Mouse (Mus musculus): Measurements from ENCODE around the gene Stard13.
A peak's percentile ranks its signal among the peaks of the same experiment; 100 is the strongest.

GRCm38 (mm10) chr5:151175897-151176313 is 57.7 kb downstream of the Stard13 start:
- TF ChIP-seq CTCF (IDR thresholded peaks at IDR 0.05): no peak
- TF ChIP-seq EP300 (IDR thresholded peaks at IDR 0.05): peak; percentile 49; the same call in 1 of the 2 replicates
